9 mouse cellular contexts compared by ENCODE assay signal in genomic region chr6:31233252-31233993, GRCm38 (mm10).
A peak's percentile ranks its signal among the peaks of the same experiment; 100 is the strongest.
DNase-seq lines count a peak whose midpoint lies in the region; ATAC-seq and TF ChIP-seq lines count a peak whose summit lies in the region.
"Had no signal": no experiment of that assay in that cellular context is flagged by ENCODE, and none has a peak within 500 bp of the region (broad histone marks: within the 10 kb centered on the region; RNA-seq: fewer than 3 reads in every experiment).

No protein-coding gene starts in this region.

- TF ChIP-seq CTCF in spleen, adult 2 months (IDR thresholded peaks at IDR 0.05; ENCODE audit: extremely low read depth, insufficient read depth, insufficient read length, insufficient replicate concordance), result no peak
- TF ChIP-seq CTCF in forebrain, postnatal 0 days (IDR thresholded peaks at IDR 0.05; ENCODE audit: low read depth), result no peak

- H3K27me3 ChIP-seq in spleen, adult 2 months (ENCODE audit: control insufficient read depth, insufficient read depth, low read length), result no peaks in the 10 kb centered on the region
- H3K27me3 ChIP-seq in forebrain, postnatal 0 days (ENCODE audit: insufficient read depth, low read length), result no peaks in the 10 kb centered on the region
- H3K27me3 ChIP-seq in midbrain, embryonic 16.5 days (ENCODE audit: control insufficient read depth, insufficient read depth, low read depth, low read length), result no peaks in the 10 kb centered on the region

- no peak for TF ChIP-seq POLR2A in spleen, adult 2 months (IDR thresholded peaks at IDR 0.05; ENCODE audit: low read depth, low read length)

- no peak overlapping the region for H3K27ac ChIP-seq in spleen, adult 2 months (ENCODE audit: insufficient read depth, low read length)
- H3K27ac ChIP-seq in forebrain, postnatal 0 days (ENCODE audit: low read depth, low read length), result peak overlapping the region; percentile 9; the same call in 1 of the 2 replicates
- peak overlapping the region; percentile 75 for H3K27ac ChIP-seq in midbrain, embryonic 16.5 days (ENCODE audit: low read length)

- no peaks in the 10 kb centered on the region for H3K36me3 ChIP-seq in spleen, adult 2 months (ENCODE audit: control insufficient read depth, insufficient read depth, low read length)
- no peaks in the 10 kb centered on the region for H3K36me3 ChIP-seq in forebrain, postnatal 0 days (ENCODE audit: insufficient read depth)
- H3K36me3 ChIP-seq in midbrain, embryonic 16.5 days (ENCODE audit: control insufficient read depth, insufficient read depth, low read length), result no peaks in the 10 kb centered on the region

- 33% methylated on average over 18 of the region's 18 CpGs for WGBS in spleen, adult 2 months
- whole genome bisulfite sequencing in forebrain, postnatal 0 days, result 45% methylated on average over 18 of the region's 18 CpGs
- WGBS in midbrain, embryonic 16.5 days, result 17% methylated on average over 18 of the region's 18 CpGs

- ATAC-seq in forebrain, postnatal 0 days, result peak; percentile 87
- ATAC-seq in midbrain, embryonic 16.5 days, result peak; percentile 90

- intact Hi-C loops in left cerebral cortex, postnatal 36 days (cut with DNase I), result no loop called here

- no peak overlapping the region for H3K9ac ChIP-seq in forebrain, postnatal 0 days
- peak overlapping the region; percentile 30; the same call in 1 of the 2 replicates for H3K9ac ChIP-seq in midbrain, embryonic 16.5 days (ENCODE audit: low read depth, low read length)

- no peaks in the 10 kb centered on the region for H3K9me3 ChIP-seq in forebrain, postnatal 0 days (ENCODE audit: low read length)
- H3K9me3 ChIP-seq in midbrain, embryonic 16.5 days (replicated peaks; ENCODE audit: control insufficient read depth, low read length, poor library complexity, severe bottlenecking), result no peaks in the 10 kb centered on the region

- no peak overlapping the region for H3K4me3 ChIP-seq in spleen, adult 2 months (ENCODE audit: extremely low read depth, insufficient read depth, insufficient read length)
- no peak overlapping the region for H3K4me3 ChIP-seq in forebrain, postnatal 0 days (ENCODE audit: low read depth, low read length)
- no peak overlapping the region for H3K4me3 ChIP-seq in midbrain, embryonic 16.5 days (ENCODE audit: low read depth, low read length)
- H3K4me3 ChIP-seq: erythroblast, embryonic 14.5 days had no signal

- peaks cover 11% of the 10 kb centered on the region for H3K4me1 ChIP-seq in spleen, adult 2 months (ENCODE audit: control insufficient read depth, insufficient read depth, insufficient read length)
- peaks cover 8% of the 10 kb centered on the region; the same call in 1 of the 2 replicates for H3K4me1 ChIP-seq in forebrain, postnatal 0 days (ENCODE audit: insufficient read depth)
- peaks cover 13% of the 10 kb centered on the region for H3K4me1 ChIP-seq in midbrain, embryonic 16.5 days (ENCODE audit: control insufficient read depth, insufficient read depth, low read length)

- no peak overlapping the region for H3K4me2 ChIP-seq in forebrain, postnatal 0 days (ENCODE audit: low read depth)
- peak overlapping the region; percentile 34; the same call in 1 of the 2 replicates for H3K4me2 ChIP-seq in midbrain, embryonic 16.5 days (ENCODE audit: low read length)

- peak; percentile 54 to 82 for DNase-seq in spleen, adult 2 months (ENCODE audit: low read depth in 1 of 2, low spot score in 2 of 2)
- no peak for DNase-seq in spleen, adult 12 weeks (ENCODE audit: low spot score)
- DNase-seq in forebrain, postnatal 0 days, result peak; percentile 50
- DNase-seq in left cerebral cortex, postnatal 36 days (ENCODE audit: low spot score in 2 of 2), result no peak
- no peak for DNase-seq in lung, postnatal 10 days
- no peak for DNase-seq in kidney, adult 11 months
- DNase-seq: right cerebral cortex, postnatal 14 days had no signal

Comparison
In these comparisons a context has a peak if more than half of its experiments do, and no peak if none do; other contexts are left out.
1. DNase-seq: peak in spleen, adult 2 months (2 of 2) and forebrain, postnatal 0 days (single experiment); none in spleen, adult 12 weeks (single experiment), left cerebral cortex, postnatal 36 days (0 of 2), lung, postnatal 10 days (single experiment) and kidney, adult 11 months (single experiment).